Mouse (Mus musculus) CH12.LX (cell line): ENCODE measurements around the gene Ctsll3. TPM values are rescaled to one million over a fixed set of nuclear protein-coding genes. Genes with fewer than 3 reads are reported as not detected.

ENCODE experiments used
- DNase-seq: peaks from one replicate; pipeline ENCODE4 v3.0.0-alpha.2; 2013; ENCODE audit errors: extremely low read depth
- H3K27ac ChIP-seq: 2 replicates; pipeline ENCODE4 v1.5.1; 2012; ENCODE audit warnings: low read depth, mild to moderate bottlenecking, control low read depth, moderate library complexity; ENCODE audit not compliant: insufficient read depth
- H3K27me3 ChIP-seq: replicated peaks from 2 replicates; pipeline ENCODE3; 2012; ENCODE audit warnings: inconsistent platforms
- H3K36me3 ChIP-seq, 2 experiments: replicated peaks in 1 of 2; 2 replicates each; pipeline versions ENCODE3 to v1.6.1; 2012; ENCODE audit warnings: inconsistent platforms in 1 of 2, low read length in 1 of 2, mild to moderate bottlenecking in 1 of 2, mixed read lengths in 1 of 2, moderate library complexity in 1 of 2; ENCODE audit not compliant: control insufficient read depth in 1 of 2, insufficient read depth in 1 of 2
- H3K4me1 ChIP-seq, 2 experiments: 2 replicates each; pipeline ENCODE4 v1.6.1; 2012; ENCODE audit warnings: inconsistent platforms in 1 of 2, moderate library complexity in 1 of 2; ENCODE audit not compliant: insufficient read depth in 2 of 2, control insufficient read depth in 1 of 2
- H3K4me2 ChIP-seq: 2 replicates; pipeline ENCODE4 v1.6.1; 2012; ENCODE audit warnings: low read depth, mild to moderate bottlenecking, control low read depth; ENCODE audit not compliant: poor library complexity, insufficient read depth, severe bottlenecking
- H3K4me3 ChIP-seq, 3 experiments: fragments of 150-350 bp in 1 of 3; sonication (generic) in 1 of 3; replicated peaks in 1 of 3; 2 replicates each; pipeline versions ENCODE3 to v1.5.1; 2011 to 2012; ENCODE audit warnings: low read depth in 2 of 3, low read length in 2 of 3, mild to moderate bottlenecking in 2 of 3, moderate library complexity in 2 of 3, control low read depth in 1 of 3, improper control_type of control experiment in 1 of 3, inconsistent platforms in 1 of 3, mixed read lengths in 1 of 3; ENCODE audit not compliant: poor library complexity in 1 of 3
- H3K79me2 ChIP-seq: replicated peaks from 2 replicates; pipeline ENCODE4 v1.6.1; 2012; ENCODE audit warnings: mild to moderate bottlenecking, moderate library complexity; ENCODE audit not compliant: control insufficient read depth, poor library complexity, insufficient read depth, severe bottlenecking; ENCODE audit errors: extremely low read depth
- H3K9ac ChIP-seq: 2 replicates; pipeline ENCODE4 v1.6.1; 2012; ENCODE audit warnings: low read depth, mild to moderate bottlenecking, control low read depth, moderate library complexity; ENCODE audit not compliant: insufficient read depth
- H3K9me3 ChIP-seq: replicated peaks from 2 replicates; pipeline ENCODE3; 2012; ENCODE audit warnings: low read length, inconsistent platforms, mixed read lengths
- BHLHE40 ChIP-seq: IDR thresholded peaks from 2 replicates; pipeline ENCODE4 v1.6.1; 2011; ENCODE audit warnings: mild to moderate bottlenecking, low read depth, low read length, improper control_type of control experiment
- CHD1 ChIP-seq: IDR thresholded peaks from 2 replicates; pipeline ENCODE4 v1.6.1; 2012; ENCODE audit warnings: low read depth, low read length, improper control_type of control experiment, inconsistent platforms
- CHD2 ChIP-seq: IDR thresholded peaks from 2 replicates; pipeline ENCODE4 v1.6.1; 2011; ENCODE audit warnings: low read length, improper control_type of control experiment
- E2F4 ChIP-seq: IDR thresholded peaks from 2 replicates; pipeline ENCODE4 v1.6.1; 2011; ENCODE audit warnings: low read depth, low read length, improper control_type of control experiment; ENCODE audit not compliant: insufficient replicate concordance
- ELF1 ChIP-seq: IDR thresholded peaks from 2 replicates; pipeline ENCODE4 v1.6.1; 2014; ENCODE audit warnings: low read depth, mild to moderate bottlenecking, inconsistent platforms, low read length, improper control_type of control experiment
- GABPA ChIP-seq: IDR thresholded peaks from 2 replicates; pipeline ENCODE4 v1.6.1; 2012; ENCODE audit warnings: low read depth, low read length, improper control_type of control experiment, inconsistent platforms; ENCODE audit not compliant: insufficient replicate concordance
- IRF4 ChIP-seq: IDR thresholded peaks from 2 replicates; pipeline ENCODE4 v1.6.1; 2014; ENCODE audit warnings: low read depth, mild to moderate bottlenecking, inconsistent platforms, low read length, improper control_type of control experiment
- JUN ChIP-seq: IDR thresholded peaks from 2 replicates; pipeline ENCODE4 v1.6.1; 2011; ENCODE audit warnings: low read depth, mild to moderate bottlenecking, low read length, improper control_type of control experiment, moderate library complexity; ENCODE audit not compliant: insufficient read depth
- JUND ChIP-seq: conservative IDR thresholded peaks from 2 replicates; pipeline ENCODE4 v1.6.1; 2011; ENCODE audit warnings: low read depth, low read length, improper control_type of control experiment
- KAT2A ChIP-seq: IDR thresholded peaks from 2 replicates; pipeline ENCODE4 v1.6.1; 2012; ENCODE audit warnings: low read length, improper control_type of control experiment, inconsistent platforms; ENCODE audit not compliant: insufficient replicate concordance
- MAFK ChIP-seq: IDR thresholded peaks from 2 replicates; pipeline ENCODE4 v1.6.1; 2011; ENCODE audit warnings: low read length, improper control_type of control experiment; ENCODE audit not compliant: insufficient replicate concordance
- MAZ ChIP-seq: IDR thresholded peaks from 2 replicates; pipeline ENCODE4 v1.6.1; 2012; ENCODE audit warnings: low read depth, mild to moderate bottlenecking, inconsistent platforms, low read length, improper control_type of control experiment, moderate library complexity
- MEF2A ChIP-seq: IDR thresholded peaks from 2 replicates; pipeline ENCODE4 v1.6.1; 2014; ENCODE audit warnings: low read depth, mild to moderate bottlenecking, inconsistent platforms, low read length, improper control_type of control experiment, borderline replicate concordance
- MXI1 ChIP-seq: IDR thresholded peaks from 2 replicates; pipeline ENCODE4 v1.6.1; 2011; ENCODE audit warnings: mild to moderate bottlenecking, low read depth, low read length, improper control_type of control experiment
- MYC ChIP-seq: IDR thresholded peaks from 2 replicates; pipeline ENCODE4 v1.6.1; 2011; ENCODE audit warnings: low read depth, mild to moderate bottlenecking, improper control_type of control experiment, low read length
- NELFE ChIP-seq: IDR thresholded peaks from 2 replicates; pipeline ENCODE4 v1.6.1; 2011; ENCODE audit warnings: low read depth, low read length, improper control_type of control experiment
- POLR2A ChIP-seq: IDR thresholded peaks from 2 replicates; pipeline ENCODE4 v1.6.1; 2011; ENCODE audit warnings: low read depth, mild to moderate bottlenecking, improper control_type of control experiment, low read length
- POLR2AphosphoS2 ChIP-seq: IDR thresholded peaks from 2 replicates; pipeline ENCODE4 v1.6.1; 2011; ENCODE audit warnings: low read depth, low read length, improper control_type of control experiment
- RAD21 ChIP-seq: IDR thresholded peaks from 2 replicates; pipeline ENCODE4 v1.6.1; 2011; ENCODE audit warnings: low read depth, mild to moderate bottlenecking, low read length, improper control_type of control experiment, moderate library complexity
- RCOR1 ChIP-seq: conservative IDR thresholded peaks from 2 replicates; pipeline ENCODE4 v1.6.1; 2012; ENCODE audit warnings: low read depth, mild to moderate bottlenecking, inconsistent platforms, low read length, improper control_type of control experiment
- SMC3 ChIP-seq: IDR thresholded peaks from 2 replicates; pipeline ENCODE4 v1.6.1; 2011; ENCODE audit warnings: low read depth, low read length, improper control_type of control experiment
- TBP ChIP-seq: conservative IDR thresholded peaks from 2 replicates; pipeline ENCODE4 v1.6.1; 2011; ENCODE audit warnings: low read depth, low read length, improper control_type of control experiment
- TCF12 ChIP-seq: IDR thresholded peaks from 2 replicates; pipeline ENCODE4 v1.6.1; 2014; ENCODE audit warnings: low read depth, mild to moderate bottlenecking, inconsistent platforms, low read length, improper control_type of control experiment
- UBTF ChIP-seq: IDR thresholded peaks from 2 replicates; pipeline ENCODE4 v1.6.1; 2012; ENCODE audit warnings: low read depth, mild to moderate bottlenecking, inconsistent platforms, low read length, improper control_type of control experiment, moderate library complexity
- USF1 ChIP-seq: IDR thresholded peaks from 2 replicates; pipeline ENCODE4 v1.6.1; 2014; ENCODE audit warnings: low read depth, mild to moderate bottlenecking, inconsistent platforms, low read length, improper control_type of control experiment
- USF2 ChIP-seq: conservative IDR thresholded peaks from 2 replicates; pipeline ENCODE4 v1.6.1; 2011; ENCODE audit warnings: low read depth, low read length, improper control_type of control experiment
- ZC3H11A ChIP-seq: IDR thresholded peaks from 2 replicates; pipeline ENCODE4 v1.6.1; 2012; ENCODE audit warnings: low read depth, mild to moderate bottlenecking, inconsistent platforms, low read length, improper control_type of control experiment
- ZKSCAN1 ChIP-seq: IDR thresholded peaks from 2 replicates; pipeline ENCODE4 v1.6.1; 2012; ENCODE audit warnings: low read depth, inconsistent platforms, low read length, improper control_type of control experiment, borderline replicate concordance
- ZNF384 ChIP-seq: IDR thresholded peaks from 2 replicates; pipeline ENCODE4 v1.6.1; 2012; ENCODE audit warnings: low read depth, low read length, improper control_type of control experiment, inconsistent platforms
- dilution Hi-C: fragments of 300-500 bp; cut with MboI; formaldehyde crosslinking; loops from 2 replicates; pipeline ENCODE4 v1.14.3; 2020; ENCODE audit warnings: low sequenced_read_pairs; ENCODE audit not compliant: extremely low pct_unique_long_range_greater_than_20kb, extremely low pct_ligation_motif_present
- in situ Hi-C: fragments of 300-500 bp; cut with MboI; formaldehyde crosslinking; loops from 3 replicates; pipeline ENCODE4 v1.14.3; 2019; ENCODE audit warnings: low sequenced_read_pairs, low pct_ligation_motif_present, low pct_unique_long_range_greater_than_20kb, mixed read lengths
- polyA plus RNA-seq: library from polyadenylated mRNA; unstranded; fragments of >175 nt; gene quantifications from 2 replicates; pipeline ENCODE4 v1.2.1, GENCODE M21; 2012; ENCODE audit warnings: low read depth; ENCODE audit not compliant: insufficient read length
- total RNA-seq, 2 experiments: library from RNA; depleted of rRNA; stranded (reverse); fragments of 300-350 nt in 1 of 2; fragments of >200 nt in 1 of 2; gene quantifications; 2 replicates each; pipeline ENCODE4 v1.2.3; 2012 to 2014

The Ctsll3 gene
- total and polyA plus RNA-seq, 3 experiments: not detected

DNA sequence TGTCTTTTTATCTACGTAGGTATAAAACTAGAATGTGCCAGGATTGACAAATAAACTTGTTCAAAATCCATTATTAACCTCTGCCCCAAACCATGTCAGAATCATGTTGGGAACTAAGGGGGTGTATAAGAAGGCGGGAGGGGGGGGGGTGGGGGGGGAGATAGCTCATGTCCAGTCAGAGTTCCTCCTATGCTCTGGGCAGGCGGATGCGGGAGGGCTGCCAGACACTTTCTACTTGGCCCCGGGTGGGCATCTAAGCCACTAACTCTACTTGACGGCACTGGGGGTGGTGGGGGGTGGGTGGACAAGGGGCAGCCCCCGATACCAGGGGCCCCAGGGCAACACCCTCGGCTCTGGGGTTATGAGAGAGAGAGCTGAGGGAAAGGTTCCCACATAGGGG is 40.5 kb upstream of the Ctsll3 start:
- in situ Hi-C loops (no loop called here), dilution Hi-C loops (no loop called here)
- H3K4me1 ChIP-seq: no peaks in the 10 kb centered on the region
- H3K4me3 ChIP-seq: no peak overlapping the region
- no peaks in the 10 kb centered on the region for H3K27me3 ChIP-seq
- no peak overlapping the region for H3K4me2 ChIP-seq
- no peak overlapping the region for H3K9ac ChIP-seq
- DNase-seq: no peak
- H3K36me3 ChIP-seq: no peaks in the 10 kb centered on the region
- H3K27ac ChIP-seq: no peak overlapping the region
- TF ChIP-seq MYC: no peak
- no peak for TF ChIP-seq MAFK
- TF ChIP-seq MAZ: no peak
- no peak for TF ChIP-seq NELFE
- TF ChIP-seq BHLHE40: no peak
- no peak for TF ChIP-seq MXI1
- TF ChIP-seq IRF4: no peak
- no peak for TF ChIP-seq ZNF384
- no peak for TF ChIP-seq USF1
- no peak for TF ChIP-seq CHD2
- no peak for TF ChIP-seq RCOR1
- TF ChIP-seq UBTF: no peak
- TF ChIP-seq RAD21: no peak
- no peak for TF ChIP-seq MEF2A
- TF ChIP-seq CHD1: no peak
- TF ChIP-seq ZC3H11A: no peak
- TF ChIP-seq POLR2A: no peak
- TF ChIP-seq USF2: no peak
- TF ChIP-seq ELF1: no peak
- no peaks in the 10 kb centered on the region for H3K79me2 ChIP-seq
- H3K9me3 ChIP-seq: peaks cover 40% of the 10 kb centered on the region

DNA sequence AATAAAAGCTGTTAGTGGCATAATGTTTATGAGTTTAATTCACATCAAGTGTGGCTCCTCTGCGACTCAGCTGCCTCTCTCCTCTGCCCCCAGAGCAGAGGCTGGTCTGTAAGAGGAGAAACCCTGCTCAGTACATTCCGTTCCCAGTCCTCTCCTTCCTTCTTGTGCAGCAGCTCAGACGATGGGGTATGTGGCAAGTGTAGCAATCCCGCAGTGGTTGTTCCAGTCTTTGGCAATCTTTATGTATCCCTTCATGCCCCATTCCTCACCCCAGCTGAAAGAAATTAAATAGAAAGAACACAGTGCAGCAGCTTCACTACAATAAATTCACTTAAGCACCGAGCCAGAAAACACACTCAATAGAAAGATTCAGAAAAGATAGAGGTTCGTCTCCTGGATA is 40.1 kb upstream of the Ctsll3 start:
- in situ Hi-C loops (no loop called here), dilution Hi-C loops (no loop called here)
- no peaks in the 10 kb centered on the region for H3K4me1 ChIP-seq
- H3K27ac ChIP-seq: no peak overlapping the region
- H3K79me2 ChIP-seq: no peaks in the 10 kb centered on the region
- H3K4me3 ChIP-seq: no peak overlapping the region
- H3K9me3 ChIP-seq: peaks cover 35% of the 10 kb centered on the region
- DNase-seq: no peak
- no peak for TF ChIP-seq MEF2A
- no peak for TF ChIP-seq IRF4
- TF ChIP-seq MYC: no peak
- no peak for TF ChIP-seq NELFE
- no peak for TF ChIP-seq POLR2AphosphoS2
- TF ChIP-seq SMC3: no peak
- TF ChIP-seq GABPA: no peak
- no peak for TF ChIP-seq JUND
- TF ChIP-seq E2F4: no peak
- no peak for TF ChIP-seq ZNF384
- TF ChIP-seq ZKSCAN1: no peak
- TF ChIP-seq MXI1: no peak
- TF ChIP-seq KAT2A: no peak
- TF ChIP-seq TBP: no peak
- TF ChIP-seq TCF12: no peak
- TF ChIP-seq UBTF: no peak
- TF ChIP-seq ELF1: no peak
- TF ChIP-seq JUN: no peak
- TF ChIP-seq USF1: no peak
- H3K27me3 ChIP-seq: no peaks in the 10 kb centered on the region
- H3K36me3 ChIP-seq: no peaks in the 10 kb centered on the region
- no peak overlapping the region for H3K9ac ChIP-seq
- H3K4me2 ChIP-seq: no peak overlapping the region
